Mouse (Mus musculus): ENCODE measurements around the gene Acadvl. TPM values are rescaled to one million over a fixed set of nuclear protein-coding genes. Genes with fewer than 3 reads are reported as not detected.
A peak's percentile ranks its signal among the peaks of the same experiment; 100 is the strongest.

The Acadvl gene
- polyA plus RNA-seq, 1 experiment from 2014 or later = 81.1 TPM

GRCm38 (mm10) chr11:69984431-69984830 is 30.8 kb downstream of the Acadvl start:
- no peaks in the 10 kb centered on the region for H3K27me3 ChIP-seq
- H3K4me1 ChIP-seq = peaks cover 22% of the 10 kb centered on the region
- no peak overlapping the region for H3K4me2 ChIP-seq (replicated peaks)
- no peak overlapping the region for H3K27ac ChIP-seq
- no peaks in the 10 kb centered on the region for H3K9me3 ChIP-seq
- 89% methylated on average over 8 of the region's 8 CpGs for WGBS
- ATAC-seq (ENCODE audit: low FRiP score, low read depth) = no peak
- H3K9ac ChIP-seq = 0 out of 2 replicates have a peak overlapping the region, but pooled peaks have one; percentile 4
- H3K36me3 ChIP-seq = peaks cover 60% of the 10 kb centered on the region
- no peak overlapping the region for H3K4me3 ChIP-seq

DNA sequence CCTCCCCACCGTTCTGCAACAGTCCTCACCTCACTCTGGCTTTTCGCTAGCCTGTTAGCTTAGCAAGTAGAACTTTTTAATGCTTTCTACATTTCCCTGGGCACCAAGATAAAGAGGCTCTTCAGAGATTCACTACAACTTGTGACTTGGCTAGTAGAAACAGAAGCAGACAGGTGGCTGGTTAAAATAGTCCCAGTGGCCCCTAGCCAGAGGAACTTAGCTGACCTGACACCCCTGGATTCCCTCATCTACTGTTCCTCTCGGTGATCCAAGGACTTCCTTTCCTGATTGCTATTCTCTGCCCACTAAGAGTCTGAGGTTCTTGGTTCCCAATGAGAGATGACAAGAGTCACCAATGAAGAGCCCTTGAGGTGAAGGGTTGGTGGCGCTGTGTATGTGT is 31.8 kb downstream of the Acadvl start:
- Histone ChIP-seq H3K27ac (no peak overlapping the region), H3K36me3 (peaks cover 54% of the 10 kb centered on the region), H3K9me3 (no peaks in the 10 kb centered on the region), H3K9ac (peak overlapping the region; percentile 100), H3K4me3 (peak overlapping the region; percentile 99), H3K4me1 (peaks cover 30% of the 10 kb centered on the region), H3K27me3 (no peaks in the 10 kb centered on the region), H3K4me2 (replicated peaks) (peak overlapping the region; percentile 84)
- 90% methylated on average over 4 of the region's 4 CpGs for WGBS
- ATAC-seq (ENCODE audit: low FRiP score, low read depth) = no peak

DNA sequence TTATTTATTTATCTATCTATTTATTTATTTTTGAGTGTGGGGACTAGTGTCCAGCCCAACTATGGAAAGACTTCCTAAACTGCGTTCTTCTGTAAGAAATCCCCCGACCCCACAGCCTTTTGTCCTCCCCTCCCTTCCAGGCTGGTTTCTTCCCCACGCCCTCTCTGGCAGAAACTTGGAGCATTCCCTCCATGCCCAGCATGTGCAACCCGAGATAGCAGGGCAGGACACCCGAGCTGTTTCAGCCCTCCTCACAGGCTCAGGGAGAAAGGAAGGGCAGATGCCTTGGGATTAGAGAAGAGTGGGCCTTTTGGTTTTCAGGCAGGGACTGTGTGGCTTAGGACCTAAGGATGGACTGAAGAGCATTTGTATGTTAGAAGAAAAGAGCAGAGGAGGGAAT is 32.3 kb downstream of the Acadvl start:
- peaks cover 54% of the 10 kb centered on the region for H3K36me3 ChIP-seq
- peak overlapping the region; percentile 99 for H3K4me3 ChIP-seq
- no peaks in the 10 kb centered on the region for H3K9me3 ChIP-seq
- H3K27me3 ChIP-seq = no peaks in the 10 kb centered on the region
- peak overlapping the region; percentile 100 for H3K9ac ChIP-seq
- no peak for ATAC-seq (ENCODE audit: low FRiP score, low read depth)
- H3K27ac ChIP-seq = no peak overlapping the region
- peaks cover 30% of the 10 kb centered on the region for H3K4me1 ChIP-seq
- 33% methylated on average over 5 of the region's 5 CpGs for WGBS
- H3K4me2 ChIP-seq (replicated peaks) = peak overlapping the region; percentile 84

- no peaks in the 10 kb centered on the region for H3K27me3 ChIP-seq
- H3K9me3 ChIP-seq = no peaks in the 10 kb centered on the region
- peaks cover 30% of the 10 kb centered on the region for H3K4me1 ChIP-seq
- H3K4me2 ChIP-seq (replicated peaks) = peak within 1 kb of the TSS; percentile 84
- no peak for ATAC-seq (ENCODE audit: low FRiP score, low read depth)
- peak within 1 kb of the TSS; percentile 100 for H3K9ac ChIP-seq
- peaks cover 52% of the 10 kb centered on the region for H3K36me3 ChIP-seq
- H3K27ac ChIP-seq = peak within 1 kb of the TSS; percentile 98
- peak within 1 kb of the TSS; percentile 99 for H3K4me3 ChIP-seq
- WGBS = 61% methylated on average over 8 of the region's 8 CpGs
Measured at GRCm38 (mm10) chr11:69982225-69982624, 33.0 kb downstream of the Acadvl start, which contains the start of gene Elp5. Elp5 (minus strand) TSS chr11:69982517.

DNA sequence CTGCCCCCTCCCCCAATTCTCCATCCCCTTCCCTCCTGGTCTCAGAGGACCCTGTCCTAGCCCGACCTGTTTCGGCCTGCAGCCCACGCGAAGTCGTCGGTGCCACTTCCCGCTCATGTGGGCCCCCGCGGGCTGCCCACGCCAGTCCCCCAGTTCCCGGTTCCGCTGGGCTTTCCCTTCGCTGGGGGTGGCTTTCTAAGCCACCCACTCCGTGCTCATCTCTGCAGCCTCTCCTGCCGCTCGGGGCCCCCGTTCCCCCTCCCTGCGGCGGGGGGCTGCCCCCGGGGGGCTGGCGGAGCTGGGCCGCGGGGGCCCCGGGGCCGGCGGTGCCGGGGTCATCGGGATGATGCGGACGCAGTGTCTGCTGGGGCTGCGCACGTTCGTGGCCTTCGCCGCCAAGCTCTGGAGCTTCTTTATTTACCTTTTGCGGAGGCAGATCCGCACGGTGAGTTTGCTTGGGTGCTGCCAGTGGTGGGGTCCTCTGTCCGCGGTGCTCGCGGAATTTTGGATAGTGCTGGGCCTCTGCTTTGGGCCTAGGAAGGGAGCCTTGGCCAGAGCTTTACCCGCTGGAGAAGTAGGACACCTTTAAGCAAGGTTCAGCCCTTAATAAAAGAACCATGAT is 34.0 kb downstream of the Acadvl start, which contains the start of gene Ctdnep1:
Gene Ctdnep1, plus strand, starts transcription at position 16 of the 622 bp plus-strand sequence.
- Histone ChIP-seq H3K36me3 (peaks cover 50% of the 10 kb centered on the region), H3K27me3 (no peaks in the 10 kb centered on the region), H3K4me1 (peaks cover 30% of the 10 kb centered on the region), H3K27ac (peak within 1 kb of the TSS; percentile 98), H3K4me2 (replicated peaks) (peak within 1 kb of the TSS; percentile 92), H3K9me3 (no peaks in the 10 kb centered on the region), H3K9ac (peak within 1 kb of the TSS; percentile 100), H3K4me3 (peak within 1 kb of the TSS; percentile 99)
- ATAC-seq (ENCODE audit: low FRiP score, low read depth) = peak; percentile 29; the same call in 1 of the 2 replicates
- under 1% methylated on average over 41 of the region's 43 CpGs for WGBS

DNA sequence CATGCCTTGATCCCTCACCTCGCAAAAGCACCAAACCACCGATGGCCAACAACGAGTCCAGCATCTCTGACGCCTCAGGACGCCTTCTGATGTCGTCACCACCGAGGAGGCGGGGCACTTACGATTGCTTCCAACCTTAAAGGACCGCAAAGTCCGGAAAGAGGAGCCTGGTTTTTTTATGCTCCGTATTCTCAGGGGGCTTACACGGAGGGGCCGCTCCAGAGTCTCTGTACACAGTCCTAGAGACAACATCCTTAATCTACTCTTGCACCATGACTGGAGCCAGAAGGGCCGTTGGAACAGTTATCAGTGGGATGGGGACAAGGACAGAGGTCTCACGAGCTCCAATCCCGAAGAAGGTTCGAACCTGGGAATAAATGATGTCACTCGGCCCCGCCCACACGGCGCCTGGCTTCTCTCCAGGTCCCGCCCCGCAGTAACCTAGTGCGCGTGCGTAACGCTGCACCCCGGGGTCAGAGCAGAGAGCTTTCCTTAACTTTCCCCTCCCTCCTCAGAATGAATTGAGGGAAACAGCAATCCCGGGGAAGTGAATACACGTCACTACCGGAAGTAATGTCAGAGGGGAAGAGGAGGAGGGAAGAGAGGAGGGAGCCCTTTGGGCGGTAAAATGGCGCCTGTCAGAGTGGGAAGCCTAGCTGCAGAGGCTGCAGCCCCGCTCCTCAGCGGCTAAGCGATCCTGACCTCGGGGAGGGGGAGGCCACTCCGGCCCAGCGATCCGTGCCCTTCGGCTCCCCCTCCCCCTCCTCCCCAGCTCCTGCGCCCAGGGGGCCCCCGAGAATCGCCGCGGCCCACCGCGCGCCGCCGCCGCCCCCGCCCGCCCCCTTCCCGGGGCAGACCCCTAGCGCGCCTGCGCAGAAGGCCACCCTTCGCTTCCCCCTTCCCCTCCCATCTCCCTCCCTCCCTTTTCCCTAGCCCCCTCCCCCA is 34.7 kb downstream of the Acadvl start:
- H3K9me3 ChIP-seq = no peaks in the 10 kb centered on the region
- peaks cover 52% of the 10 kb centered on the region for H3K36me3 ChIP-seq
- peak overlapping the region; percentile 100 for H3K9ac ChIP-seq
- H3K4me1 ChIP-seq = peaks cover 30% of the 10 kb centered on the region
- H3K27me3 ChIP-seq = no peaks in the 10 kb centered on the region
- WGBS = under 1% methylated on average over 49 of the region's 60 CpGs
- peak overlapping the region; percentile 98 for H3K27ac ChIP-seq
- H3K4me2 ChIP-seq (replicated peaks) = peak overlapping the region; percentile 92
- peak; percentile 94 for ATAC-seq (ENCODE audit: low FRiP score, low read depth)
- H3K4me3 ChIP-seq = peak overlapping the region; percentile 99

DNA sequence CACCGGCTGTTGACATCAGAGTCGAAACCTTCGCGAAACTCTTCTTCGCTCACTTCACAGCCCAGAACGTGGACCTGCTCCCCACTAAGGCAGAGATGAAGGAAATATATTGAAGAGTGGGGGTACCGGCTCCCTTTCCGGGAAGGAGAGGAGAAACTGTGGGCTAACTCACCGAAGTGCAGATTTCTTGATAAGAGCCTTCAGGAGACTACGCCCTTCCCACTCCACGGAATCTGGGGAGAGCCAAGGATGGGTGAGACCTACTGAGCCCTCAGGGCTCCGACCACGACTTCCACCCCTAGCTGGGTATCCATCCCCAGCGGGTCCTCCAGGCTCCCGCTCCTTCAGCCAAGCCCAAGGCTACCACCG is 35.4 kb downstream of the Acadvl start:
- H3K4me1 ChIP-seq = peaks cover 30% of the 10 kb centered on the region
- ATAC-seq (ENCODE audit: low FRiP score, low read depth) = no peak
- H3K4me2 ChIP-seq (replicated peaks) = peak overlapping the region; percentile 92
- H3K9ac ChIP-seq = peak overlapping the region; percentile 90
- WGBS = 2% methylated on average over 16 of the region's 16 CpGs
- no peaks in the 10 kb centered on the region for H3K9me3 ChIP-seq
- H3K27me3 ChIP-seq = no peaks in the 10 kb centered on the region
- peaks cover 52% of the 10 kb centered on the region for H3K36me3 ChIP-seq
- H3K27ac ChIP-seq = peak overlapping the region; percentile 98
- peak overlapping the region; percentile 99 for H3K4me3 ChIP-seq

GRCm38 (mm10) chr11:69976271-69976670 is 38.9 kb downstream of the Acadvl start:
- 96% methylated on average over 4 of the region's 4 CpGs for WGBS
- no peak for ATAC-seq (ENCODE audit: low FRiP score, low read depth)
- Histone ChIP-seq H3K4me1 (peaks cover 12% of the 10 kb centered on the region), H3K4me2 (replicated peaks) (no peak overlapping the region), H3K36me3 (peaks cover 71% of the 10 kb centered on the region), H3K27ac (no peak overlapping the region), H3K4me3 (no peak overlapping the region), H3K9me3 (no peaks in the 10 kb centered on the region), H3K9ac (no peak overlapping the region), H3K27me3 (no peaks in the 10 kb centered on the region)

- H3K36me3 ChIP-seq = peaks cover 81% of the 10 kb centered on the region
- peaks cover 12% of the 10 kb centered on the region for H3K4me1 ChIP-seq
- H3K27ac ChIP-seq = no peak overlapping the region
- H3K9ac ChIP-seq = no peak overlapping the region
- H3K9me3 ChIP-seq = no peaks in the 10 kb centered on the region
- H3K4me2 ChIP-seq (replicated peaks) = no peak overlapping the region
- H3K27me3 ChIP-seq = no peaks in the 10 kb centered on the region
- H3K4me3 ChIP-seq = no peak overlapping the region
- WGBS = 93% methylated on average over 2 of the region's 2 CpGs
- no peak for ATAC-seq (ENCODE audit: low FRiP score, low read depth)
Measured at GRCm38 (mm10) chr11:69974907-69975306, 40.3 kb downstream of the Acadvl start.

- Histone ChIP-seq H3K27ac (no peak overlapping the region), H3K4me1 (peaks cover 13% of the 10 kb centered on the region), H3K4me3 (no peak overlapping the region), H3K9me3 (no peaks in the 10 kb centered on the region), H3K36me3 (peaks cover 80% of the 10 kb centered on the region), H3K9ac (no peak overlapping the region), H3K4me2 (replicated peaks) (no peak overlapping the region), H3K27me3 (peaks cover 30% of the 10 kb centered on the region)
- WGBS = 80% methylated on average over 3 of the region's 3 CpGs
- ATAC-seq (ENCODE audit: low FRiP score, low read depth) = no peak
Measured at GRCm38 (mm10) chr11:69970775-69971174, 44.4 kb downstream of the Acadvl start.

DNA sequence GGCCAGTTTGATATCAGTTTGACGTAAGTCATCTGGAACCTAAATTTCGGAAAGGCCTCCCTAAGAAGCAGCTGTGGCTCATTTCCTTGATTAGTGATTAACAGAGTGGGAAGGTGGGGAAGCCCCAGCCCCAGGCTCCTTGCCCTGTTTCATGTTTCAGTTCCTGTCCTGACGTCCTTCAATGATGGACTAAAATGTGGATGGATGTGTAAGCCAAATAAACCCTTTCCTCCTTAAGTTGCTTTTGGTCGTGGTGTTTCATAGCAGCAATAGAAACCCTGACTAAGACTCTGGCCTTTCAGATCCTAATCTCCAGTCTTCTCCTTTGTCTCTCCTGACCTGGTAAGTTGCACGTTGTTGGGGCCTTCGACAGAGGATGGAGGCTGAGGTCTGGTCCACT is 45.0 kb downstream of the Acadvl start:
- no peak for ATAC-seq (ENCODE audit: low FRiP score, low read depth)
- 78% methylated on average over 6 of the region's 6 CpGs for WGBS
- H3K4me1 ChIP-seq = peaks cover 17% of the 10 kb centered on the region
- no peak overlapping the region for H3K4me2 ChIP-seq (replicated peaks)
- H3K9ac ChIP-seq = no peak overlapping the region
- no peak overlapping the region for H3K27ac ChIP-seq
- peaks cover 74% of the 10 kb centered on the region for H3K36me3 ChIP-seq
- H3K9me3 ChIP-seq = no peaks in the 10 kb centered on the region
- H3K4me3 ChIP-seq = no peak overlapping the region
- peaks cover 36% of the 10 kb centered on the region for H3K27me3 ChIP-seq

- Histone ChIP-seq H3K9me3 (no peaks in the 10 kb centered on the region), H3K4me1 (peaks cover 20% of the 10 kb centered on the region), H3K9ac (no peak overlapping the region), H3K4me3 (no peak overlapping the region), H3K4me2 (replicated peaks) (no peak overlapping the region), H3K27ac (no peak overlapping the region), H3K27me3 (peaks cover 50% of the 10 kb centered on the region), H3K36me3 (peaks cover 60% of the 10 kb centered on the region)
- no peak for ATAC-seq (ENCODE audit: low FRiP score, low read depth)
- WGBS = 85% methylated on average over 4 of the region's 4 CpGs
Measured at GRCm38 (mm10) chr11:69968793-69969192, 46.4 kb downstream of the Acadvl start.

Measured in limb, embryonic 13.5 days (tissue).